Mouse (Mus musculus) neural tube, embryonic 15.5 days (tissue): Measurements from ENCODE around the gene C1qtnf9. TPM values are rescaled to one million over a fixed set of nuclear protein-coding genes. Genes with fewer than 3 reads are reported as not detected.

Source experiments
- ATAC-seq: fragments of 200-750 bp; cut with Nextera tagmentation; 2 replicates; pipeline ENCODE4 v1.8.0; 2017; ENCODE audit warnings: mild to moderate bottlenecking, moderate TSS enrichment, moderate library complexity; ENCODE audit not compliant: low FRiP score
- H3K27ac ChIP-seq: fragments of 300-500 bp; sonication (generic); replicated peaks from 2 replicates; pipeline ENCODE4 v1.5.1; 2015; ENCODE audit warnings: mild to moderate bottlenecking, inconsistent platforms
- H3K27me3 ChIP-seq: fragments of 300-500 bp; sonication (generic); replicated peaks from 2 replicates; pipeline ENCODE4 v1.6.1; 2015; ENCODE audit warnings: inconsistent platforms
- H3K36me3 ChIP-seq: fragments of 300-500 bp; sonication (generic); 2 replicates; pipeline ENCODE4 v1.6.1; 2015; ENCODE audit warnings: inconsistent platforms
- H3K4me1 ChIP-seq: fragments of 300-500 bp; sonication (generic); 2 replicates; pipeline ENCODE4 v1.6.1; 2015; ENCODE audit warnings: inconsistent platforms
- H3K4me2 ChIP-seq: fragments of 300-500 bp; sonication (generic); 2 replicates; pipeline ENCODE4 v1.6.1; 2015; ENCODE audit warnings: inconsistent platforms, mild to moderate bottlenecking, moderate library complexity
- H3K4me3 ChIP-seq: fragments of 300-500 bp; sonication (generic); replicated peaks from 2 replicates; pipeline ENCODE4 v1.5.1; 2015; ENCODE audit warnings: mild to moderate bottlenecking, inconsistent platforms
- H3K9ac ChIP-seq: fragments of 300-500 bp; sonication (generic); replicated peaks from 2 replicates; pipeline ENCODE4 v1.6.1; 2015; ENCODE audit warnings: mild to moderate bottlenecking, inconsistent platforms
- H3K9me3 ChIP-seq: fragments of 300-500 bp; sonication (generic); replicated peaks from 2 replicates; pipeline ENCODE4 v1.6.1; 2016; ENCODE audit warnings: inconsistent platforms
- WGBS: fragments of 180-500 bp; shearing (Covaris S2); methylation state at CpG from one replicate; pipeline ENCODE4 v1.1.7; 2015; ENCODE audit warnings: mixed read lengths; 5-methylcytosine and 5-hydroxymethylcytosine counted together
- polyA plus RNA-seq: library from polyadenylated mRNA; unstranded; fragments of >200 nt; fragmentation: Nextera tagmentation; extraction: Ambion mirVana; gene quantifications from 2 replicates; pipeline ENCODE4 v1.2.1, GENCODE M21; 2015

The C1qtnf9 gene
- polyA plus RNA-seq, 1 experiment from 2014 or later, result 0.49 TPM

DNA sequence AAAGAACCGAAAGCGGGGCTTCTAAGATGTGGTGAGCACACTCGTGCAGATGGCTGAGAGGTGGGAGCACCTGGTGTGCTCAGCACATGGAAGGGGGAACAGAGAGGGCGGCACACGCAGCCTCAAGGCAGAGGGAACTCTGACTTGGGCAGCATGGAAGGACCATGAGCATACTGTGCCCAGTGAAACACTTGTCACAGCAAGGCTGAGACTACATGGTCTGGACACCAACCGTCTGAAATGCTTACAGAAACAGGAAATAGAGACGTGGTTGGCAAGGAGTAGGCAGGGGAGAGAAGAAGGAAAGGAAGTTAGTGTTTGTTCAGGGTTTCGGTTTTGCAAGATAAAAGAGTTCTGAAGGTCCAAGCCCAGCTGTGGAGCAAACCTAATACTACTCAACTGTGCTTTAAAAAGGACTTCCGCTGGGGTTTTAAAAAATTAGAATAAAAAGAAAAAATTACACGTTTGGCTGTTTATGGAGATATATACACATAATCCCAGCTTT lies 29.4 kb upstream of the C1qtnf9 start:
- ATAC-seq, result no peak
- no peaks in the 10 kb centered on the region for H3K36me3 ChIP-seq
- H3K4me1 ChIP-seq, result peaks cover 69% of the 10 kb centered on the region
- peak overlapping the region; percentile 56; the same call in 1 of the 2 replicates for H3K27ac ChIP-seq
- H3K9ac ChIP-seq, result no peak overlapping the region
- H3K27me3 ChIP-seq, result no peaks in the 10 kb centered on the region
- H3K9me3 ChIP-seq, result no peaks in the 10 kb centered on the region
- H3K4me3 ChIP-seq, result no peak overlapping the region
- WGBS, result 73% methylated on average over 10 of the region's 10 CpGs
- no peak overlapping the region for H3K4me2 ChIP-seq

GRCm38 (mm10) chr14:60739155-60739554 lies 28.8 kb upstream of the C1qtnf9 start:
- Histone ChIP-seq H3K36me3 (no peaks in the 10 kb centered on the region), H3K9me3 (no peaks in the 10 kb centered on the region), H3K4me2 (no peak overlapping the region), H3K4me3 (no peak overlapping the region), H3K27ac (no peak overlapping the region), H3K9ac (no peak overlapping the region), H3K27me3 (no peaks in the 10 kb centered on the region), H3K4me1 (peaks cover 66% of the 10 kb centered on the region)
- WGBS, result 21% methylated on average over 8 of the region's 9 CpGs
- no peak for ATAC-seq

DNA sequence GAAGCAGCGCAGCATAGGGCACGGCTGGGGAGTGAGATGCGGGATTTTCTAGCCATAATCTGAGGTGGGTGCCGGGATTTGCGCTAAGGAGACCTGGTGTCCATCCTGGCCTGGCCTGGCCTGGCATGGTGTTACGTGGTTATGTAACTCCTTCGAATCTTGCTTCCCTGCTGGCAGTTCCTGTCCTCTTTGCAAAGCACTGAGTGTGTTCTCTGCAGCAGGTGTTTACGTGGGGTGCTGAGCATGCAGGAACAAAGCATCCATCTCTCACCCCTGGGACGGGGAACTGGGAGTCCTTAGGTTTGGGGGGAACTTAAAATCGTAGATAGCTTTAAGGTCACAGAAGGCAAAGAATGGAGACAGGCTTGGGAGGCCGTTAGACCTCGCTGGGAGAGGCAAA lies 28.3 kb upstream of the C1qtnf9 start:
- peaks cover 66% of the 10 kb centered on the region for H3K4me1 ChIP-seq
- H3K9ac ChIP-seq, result no peak overlapping the region
- no peaks in the 10 kb centered on the region for H3K9me3 ChIP-seq
- H3K36me3 ChIP-seq, result no peaks in the 10 kb centered on the region
- H3K4me2 ChIP-seq, result no peak overlapping the region
- H3K4me3 ChIP-seq, result no peak overlapping the region
- ATAC-seq, result no peak
- H3K27me3 ChIP-seq, result no peaks in the 10 kb centered on the region
- H3K27ac ChIP-seq, result no peak overlapping the region
- 76% methylated on average over 12 of the region's 12 CpGs for WGBS

- H3K4me3 ChIP-seq, result no peak overlapping the region
- H3K4me1 ChIP-seq, result peaks cover 58% of the 10 kb centered on the region
- WGBS, result 82% methylated on average over 5 of the region's 5 CpGs
- no peak for ATAC-seq
- H3K4me2 ChIP-seq, result no peak overlapping the region
- H3K9ac ChIP-seq, result no peak overlapping the region
- H3K27me3 ChIP-seq, result no peaks in the 10 kb centered on the region
- no peaks in the 10 kb centered on the region for H3K36me3 ChIP-seq
- H3K27ac ChIP-seq, result 0 out of 2 replicates have a peak overlapping the region, but pooled peaks have one; percentile 65
- H3K9me3 ChIP-seq, result no peaks in the 10 kb centered on the region
Measured at GRCm38 (mm10) chr14:60740507-60740906, 27.4 kb upstream of the C1qtnf9 start.

DNA sequence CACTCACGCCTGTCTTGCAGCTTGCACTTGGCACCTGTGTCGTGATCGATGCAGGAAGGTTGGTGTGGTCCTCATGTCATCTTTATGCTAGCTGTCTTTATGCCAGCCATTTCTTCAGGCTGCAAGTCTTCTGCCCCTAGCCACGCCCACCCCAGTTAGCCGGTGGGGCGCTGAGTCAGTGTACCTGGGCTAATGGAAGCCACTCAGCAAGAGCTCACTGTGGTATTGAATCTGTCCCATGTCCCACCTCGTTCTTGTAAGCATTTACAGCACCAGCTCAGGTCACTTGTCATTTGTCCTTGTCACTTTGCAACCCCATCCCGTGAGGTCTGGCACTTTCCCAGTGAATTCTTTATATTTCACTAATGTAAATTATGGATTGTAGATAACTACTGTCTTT lies 26.9 kb upstream of the C1qtnf9 start:
- H3K9ac ChIP-seq, result no peak overlapping the region
- H3K4me1 ChIP-seq, result peaks cover 54% of the 10 kb centered on the region
- H3K4me3 ChIP-seq, result no peak overlapping the region
- peak overlapping the region; percentile 65; the same call in 1 of the 2 replicates for H3K27ac ChIP-seq
- H3K36me3 ChIP-seq, result no peaks in the 10 kb centered on the region
- no peak for ATAC-seq
- H3K27me3 ChIP-seq, result no peaks in the 10 kb centered on the region
- no peaks in the 10 kb centered on the region for H3K9me3 ChIP-seq
- 69% methylated on average over 8 of the region's 8 CpGs for whole genome bisulfite sequencing
- no peak overlapping the region for H3K4me2 ChIP-seq

DNA sequence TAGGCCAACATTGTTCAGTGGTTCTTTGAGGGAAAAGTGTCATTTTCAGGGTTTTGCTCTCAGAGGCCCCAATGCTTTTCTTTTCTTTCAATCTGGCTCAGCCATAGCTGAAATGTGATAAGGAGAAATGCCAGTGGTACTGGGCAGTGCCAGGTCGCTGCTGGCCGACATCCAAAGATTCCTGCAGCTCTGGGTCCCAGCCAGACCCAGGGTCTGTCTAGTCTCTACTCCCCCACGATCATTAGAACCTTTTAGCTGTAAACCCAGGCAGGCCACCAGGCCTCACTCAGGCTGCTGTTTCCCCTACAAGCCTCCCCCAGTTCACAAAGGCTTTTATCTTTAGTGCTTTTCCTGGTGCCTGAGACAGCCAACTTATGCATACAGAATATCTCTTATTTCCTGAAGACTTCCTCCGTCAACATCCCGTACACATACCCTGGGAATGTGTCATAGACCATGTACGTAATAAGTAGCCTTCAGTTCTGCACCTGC lies 26.4 kb upstream of the C1qtnf9 start:
- Histone ChIP-seq H3K4me3 (no peak overlapping the region), H3K9me3 (no peaks in the 10 kb centered on the region), H3K27me3 (no peaks in the 10 kb centered on the region), H3K4me1 (peaks cover 49% of the 10 kb centered on the region), H3K36me3 (no peaks in the 10 kb centered on the region), H3K9ac (no peak overlapping the region), H3K27ac (peak overlapping the region; percentile 65; the same call in 1 of the 2 replicates), H3K4me2 (no peak overlapping the region)
- ATAC-seq, result no peak
- WGBS, result 66% methylated on average over 6 of the region's 6 CpGs

GRCm38 (mm10) chr14:60743681-60744080 lies 24.3 kb upstream of the C1qtnf9 start:
- Histone ChIP-seq H3K36me3 (peaks cover 9% of the 10 kb centered on the region; the same call in 1 of the 2 replicates), H3K27me3 (no peaks in the 10 kb centered on the region), H3K4me2 (no peak overlapping the region), H3K4me3 (no peak overlapping the region), H3K9me3 (no peaks in the 10 kb centered on the region), H3K9ac (no peak overlapping the region), H3K4me1 (peaks cover 36% of the 10 kb centered on the region), H3K27ac (no peak overlapping the region)
- 72% methylated on average over 9 of the region's 9 CpGs for WGBS
- no peak for ATAC-seq

DNA sequence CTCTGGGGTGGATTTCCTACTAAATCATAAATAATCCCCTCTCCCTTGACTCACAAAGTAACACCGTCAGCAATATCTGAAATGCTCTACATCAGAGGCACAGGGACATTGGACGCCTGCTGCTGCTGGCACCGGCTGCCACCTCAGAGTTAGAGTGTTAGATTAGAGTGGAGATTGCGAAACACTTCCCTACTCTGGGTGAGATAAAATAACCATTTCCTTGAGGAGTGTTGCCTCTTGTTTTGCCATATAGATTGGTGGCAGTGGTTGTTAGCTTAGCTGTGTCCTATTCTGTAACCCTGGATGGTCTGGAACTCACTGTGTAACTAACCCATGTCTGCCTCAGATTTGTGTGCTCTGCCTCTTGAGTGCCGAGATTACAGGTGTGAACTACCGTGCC lies 22.7 kb upstream of the C1qtnf9 start:
- H3K9ac ChIP-seq, result no peak overlapping the region
- no peak overlapping the region for H3K4me2 ChIP-seq
- H3K4me3 ChIP-seq, result no peak overlapping the region
- peaks cover 28% of the 10 kb centered on the region for H3K4me1 ChIP-seq
- H3K36me3 ChIP-seq, result peaks cover 17% of the 10 kb centered on the region
- no peak for ATAC-seq
- WGBS, result 87% methylated on average over 6 of the region's 6 CpGs
- no peak overlapping the region for H3K27ac ChIP-seq
- H3K9me3 ChIP-seq, result no peaks in the 10 kb centered on the region
- H3K27me3 ChIP-seq, result no peaks in the 10 kb centered on the region

DNA sequence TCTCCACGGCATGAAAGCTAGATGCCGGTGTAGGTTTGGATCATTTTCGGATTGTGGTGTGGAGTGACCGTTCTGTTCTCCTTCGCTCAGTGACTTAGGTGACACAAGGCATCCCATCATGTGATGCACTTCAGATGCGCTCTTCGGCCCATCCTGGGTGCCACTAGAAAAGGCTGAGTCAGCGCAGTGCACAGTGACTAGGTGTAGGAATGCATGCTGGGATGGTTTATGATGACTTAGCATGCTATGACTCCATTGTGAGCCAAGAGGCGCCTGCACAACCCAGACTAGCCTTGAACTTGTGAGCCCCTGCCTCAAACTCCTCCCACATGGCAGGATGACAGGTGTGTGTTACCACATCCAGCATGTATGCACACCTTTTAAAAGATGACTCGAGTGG lies 21.8 kb upstream of the C1qtnf9 start:
- Histone ChIP-seq H3K4me3 (no peak overlapping the region), H3K27me3 (no peaks in the 10 kb centered on the region), H3K9ac (no peak overlapping the region), H3K4me1 (peaks cover 20% of the 10 kb centered on the region), H3K27ac (no peak overlapping the region), H3K4me2 (no peak overlapping the region), H3K36me3 (peaks cover 17% of the 10 kb centered on the region), H3K9me3 (no peaks in the 10 kb centered on the region)
- no peak for ATAC-seq
- WGBS, result 96% methylated on average over 10 of the region's 10 CpGs

- Histone ChIP-seq H3K9ac (no peak overlapping the region), H3K27ac (no peak overlapping the region), H3K9me3 (no peaks in the 10 kb centered on the region), H3K4me2 (no peak overlapping the region), H3K27me3 (no peaks in the 10 kb centered on the region), H3K4me3 (no peak overlapping the region), H3K36me3 (peaks cover 17% of the 10 kb centered on the region), H3K4me1 (peaks cover 8% of the 10 kb centered on the region)
- 92% methylated on average over 21 of the region's 21 CpGs for WGBS
- no peak for ATAC-seq
Measured at GRCm38 (mm10) chr14:60747154-60747870, 20.6 kb upstream of the C1qtnf9 start.

- Histone ChIP-seq H3K36me3 (peaks cover 17% of the 10 kb centered on the region), H3K27ac (no peak overlapping the region), H3K9ac (no peak overlapping the region), H3K27me3 (no peaks in the 10 kb centered on the region), H3K4me2 (no peak overlapping the region), H3K4me1 (no peaks in the 10 kb centered on the region), H3K9me3 (no peaks in the 10 kb centered on the region), H3K4me3 (no peak overlapping the region)
- WGBS, result 91% methylated on average over 12 of the region's 12 CpGs
- no peak for ATAC-seq
Measured at GRCm38 (mm10) chr14:60749880-60750279, 18.1 kb upstream of the C1qtnf9 start.

DNA sequence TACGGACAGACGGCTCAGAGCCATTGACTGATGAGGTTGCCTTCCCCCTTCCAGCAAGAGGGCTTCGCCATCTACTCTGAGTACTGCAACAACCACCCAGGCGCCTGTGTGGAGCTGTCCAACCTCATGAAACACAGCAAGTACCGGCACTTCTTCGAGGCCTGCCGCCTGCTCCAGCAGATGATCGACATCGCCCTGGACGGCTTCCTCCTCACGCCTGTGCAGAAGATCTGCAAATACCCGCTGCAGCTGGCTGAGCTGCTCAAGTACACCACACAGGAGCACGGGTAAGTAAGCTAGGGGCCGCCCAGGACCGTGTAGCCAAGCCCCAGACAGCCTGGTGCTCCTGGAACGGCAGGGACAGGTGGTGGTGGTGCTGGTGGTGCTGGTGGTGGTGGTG lies 16.4 kb upstream of the C1qtnf9 start:
- H3K9me3 ChIP-seq, result no peaks in the 10 kb centered on the region
- H3K36me3 ChIP-seq, result peaks cover 17% of the 10 kb centered on the region
- no peak overlapping the region for H3K4me2 ChIP-seq
- no peaks in the 10 kb centered on the region for H3K27me3 ChIP-seq
- no peak overlapping the region for H3K27ac ChIP-seq
- no peak overlapping the region for H3K4me3 ChIP-seq
- 96% methylated on average over 16 of the region's 16 CpGs for WGBS
- H3K9ac ChIP-seq, result no peak overlapping the region
- no peak for ATAC-seq
- H3K4me1 ChIP-seq, result no peaks in the 10 kb centered on the region
